Mouse (Mus musculus): ENCODE data around the gene Kcnq2. TPM values are rescaled to one million over a fixed set of nuclear protein-coding genes. Genes with fewer than 3 reads are reported as not detected.
A peak's percentile ranks its signal among the peaks of the same experiment; 100 is the strongest.

Gene Kcnq2
- total RNA-seq, 2 experiments from 2014 or later: not detected

GRCm38 (mm10) chr2:181104111-181104510, 31.0 kb downstream of the Kcnq2 start:
- no peak for DNase-seq (ENCODE audit: low spot score in 2 of 2)

DNA sequence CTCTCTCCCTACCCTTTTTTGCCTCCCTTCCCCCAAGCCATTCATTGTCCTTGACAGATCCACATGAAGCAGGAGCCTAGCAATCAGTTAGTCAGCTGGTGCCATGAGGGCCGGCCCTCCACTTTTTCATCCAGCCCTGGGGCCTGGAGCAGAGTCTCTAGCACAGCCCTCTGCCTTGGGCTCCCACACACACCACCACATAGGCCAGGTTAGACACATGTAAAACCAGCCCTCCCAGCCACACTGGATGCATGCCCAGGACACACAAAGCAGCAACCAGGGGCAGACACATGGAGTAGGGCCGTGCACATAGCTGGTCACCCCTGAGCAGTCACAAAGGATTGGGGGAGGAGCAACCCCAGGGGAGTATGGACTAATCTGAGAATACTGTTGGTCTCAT, 32.9 kb downstream of the Kcnq2 start:
- no peak for DNase-seq (ENCODE audit: low spot score in 2 of 2)

- no peak for DNase-seq (ENCODE audit: low spot score in 2 of 2)
These were observed 33.5 kb downstream of the Kcnq2 start for GRCm38 (mm10) chr2:181101626-181102025.

- no peak for DNase-seq (ENCODE audit: low spot score in 2 of 2)
These were observed 35.0 kb downstream of the Kcnq2 start for GRCm38 (mm10) chr2:181100087-181100486.

- DNase-seq (ENCODE audit: low spot score in 2 of 2): no peak
These were observed 45.0 kb downstream of the Kcnq2 start for GRCm38 (mm10) chr2:181090123-181090522.

GRCm38 (mm10) chr2:181084997-181085396, 50.1 kb downstream of the Kcnq2 start:
- DNase-seq (ENCODE audit: low spot score in 2 of 2): no peak

DNA sequence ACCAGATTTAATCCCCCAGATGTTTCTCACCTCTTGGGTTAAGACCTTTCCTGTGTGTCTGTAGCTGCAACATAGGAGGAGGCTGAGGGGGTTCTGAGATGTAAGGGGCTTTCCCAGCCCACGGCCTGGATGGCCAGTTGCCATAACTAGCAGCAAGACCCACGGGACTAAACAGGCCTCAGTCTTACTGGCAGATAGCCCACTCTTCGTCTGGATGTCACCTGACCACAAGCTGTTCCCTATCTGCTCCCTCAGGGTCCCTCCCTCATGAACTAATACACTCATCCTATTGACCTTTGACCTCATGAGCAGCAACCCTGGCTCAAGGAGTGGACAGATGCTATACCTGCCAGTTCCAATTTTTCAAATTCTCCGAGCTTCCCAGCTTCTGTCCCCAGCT, 51.2 kb downstream of the Kcnq2 start:
- DNase-seq (ENCODE audit: low spot score in 2 of 2): no peak

GRCm38 (mm10) chr2:181080886-181081285, 54.2 kb downstream of the Kcnq2 start:
- peak; percentile 34 to 42 for DNase-seq (ENCODE audit: low spot score in 2 of 2)

DNA sequence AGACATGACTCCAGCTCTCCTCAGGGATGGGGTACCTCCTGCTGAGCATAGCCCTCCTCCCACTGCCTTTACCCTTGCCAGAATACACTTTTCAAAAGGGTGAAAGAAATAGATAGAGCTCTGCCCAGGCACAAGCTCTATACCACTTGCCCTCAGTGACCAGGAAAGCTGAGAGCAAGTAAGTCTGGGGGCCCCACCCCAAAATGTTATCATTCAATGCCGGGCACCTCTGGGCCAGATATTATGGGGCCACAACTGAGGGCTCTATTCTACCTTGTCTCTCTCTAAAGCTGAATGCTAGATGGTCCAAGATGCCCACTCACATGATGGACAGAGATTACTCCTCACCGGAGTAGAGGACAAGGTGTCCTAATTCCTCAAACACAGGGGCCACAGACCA, 55.6 kb downstream of the Kcnq2 start:
- DNase-seq (ENCODE audit: low spot score in 2 of 2): no peak

GRCm38 (mm10) chr2:181078908-181079307, 56.2 kb downstream of the Kcnq2 start:
- no peak for DNase-seq (ENCODE audit: low spot score in 2 of 2)

DNA sequence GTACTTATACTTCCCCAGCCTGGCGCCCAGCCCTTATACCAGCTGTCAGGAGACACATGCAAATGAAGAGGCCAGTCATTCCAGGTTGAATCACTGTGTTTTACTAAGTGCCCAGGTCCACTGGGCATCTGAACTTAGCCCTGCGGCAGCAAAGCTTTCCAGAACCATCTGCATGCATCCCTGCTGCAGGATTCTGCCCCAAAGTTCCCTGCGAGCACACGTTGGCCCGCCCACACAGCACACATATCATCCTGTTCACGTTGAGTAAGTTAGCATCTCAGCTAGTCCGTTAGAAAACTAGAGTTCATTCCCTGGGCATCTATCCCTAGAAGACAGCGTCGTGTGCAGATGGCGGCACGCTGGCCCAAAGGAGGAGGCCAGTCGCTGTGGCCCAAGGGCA, 59.6 kb downstream of the Kcnq2 start:
- no peak for DNase-seq (ENCODE audit: low spot score in 2 of 2)

DNA sequence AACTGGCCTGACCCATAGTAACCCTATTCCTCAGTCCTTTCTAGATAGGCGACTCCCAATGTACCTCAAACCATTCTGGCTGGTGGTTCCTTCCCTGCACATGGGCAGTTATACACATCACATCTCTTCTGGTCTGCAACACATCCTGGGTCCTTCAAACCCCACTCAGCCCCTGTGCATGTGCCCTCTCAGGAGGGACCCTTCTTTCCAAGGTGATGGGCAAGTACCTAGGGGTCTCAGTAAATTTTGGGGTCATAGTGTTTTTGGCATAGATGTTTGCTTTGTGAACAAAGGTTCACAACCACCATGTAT, 62.7 kb downstream of the Kcnq2 start:
- DNase-seq (ENCODE audit: low spot score in 2 of 2): no peak

DNA sequence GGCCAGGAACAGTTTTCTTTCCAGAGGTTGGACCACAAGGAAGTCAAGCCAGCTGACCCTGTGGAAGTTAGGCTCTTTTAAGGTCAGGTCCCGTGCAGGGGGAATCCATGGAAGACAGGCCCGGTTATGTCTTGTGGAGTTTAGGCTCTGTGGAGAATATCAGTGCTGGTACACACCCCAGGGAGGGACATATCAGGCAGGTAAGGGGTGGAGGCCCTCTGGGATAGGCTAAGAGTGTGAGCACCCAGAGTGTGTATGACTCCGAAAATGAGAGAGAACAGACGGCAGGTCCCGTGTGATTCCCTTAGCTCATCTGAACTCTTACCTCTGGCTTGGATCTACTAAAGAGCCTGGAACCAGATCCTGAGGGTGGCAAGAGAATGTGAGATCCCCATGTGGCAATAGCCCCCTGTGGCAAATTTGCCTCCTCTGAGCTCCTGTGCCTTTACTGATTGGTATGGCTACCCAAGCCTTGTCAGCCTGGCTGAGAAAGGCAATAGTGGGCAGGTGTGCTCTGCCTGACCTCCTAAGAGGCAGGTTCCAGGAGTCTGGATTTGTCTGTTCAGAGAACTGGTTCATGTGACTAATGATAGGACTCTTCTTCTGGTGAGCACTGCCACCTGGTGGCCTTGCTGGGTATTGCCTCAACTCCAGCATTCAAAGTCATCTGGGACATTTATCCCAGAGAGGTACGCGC, 63.2 kb downstream of the Kcnq2 start:
- DNase-seq (ENCODE audit: low spot score in 2 of 2): peak; percentile 54 to 64

- no peak for DNase-seq (ENCODE audit: low spot score in 2 of 2)
These were observed 65.0 kb downstream of the Kcnq2 start for GRCm38 (mm10) chr2:181070136-181070535.

DNA sequence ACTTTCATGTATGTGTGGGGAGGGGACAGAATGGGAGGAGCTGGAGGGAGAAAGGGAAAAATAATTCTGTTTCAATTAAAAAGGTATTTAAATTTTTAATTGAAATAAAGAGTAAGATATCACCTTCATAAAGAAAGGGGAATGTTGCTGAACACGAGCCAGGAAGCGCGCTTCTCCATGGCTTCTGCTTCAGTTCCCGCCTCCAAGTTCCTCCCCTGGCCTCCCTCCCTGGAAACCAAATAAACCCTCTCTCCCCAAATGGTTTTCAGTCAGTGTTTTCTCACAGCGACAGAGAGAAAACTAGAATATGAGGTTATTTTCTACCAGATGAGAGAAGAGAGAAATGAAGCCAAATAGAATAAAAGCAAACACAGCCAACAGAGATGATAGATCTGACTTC, 66.6 kb downstream of the Kcnq2 start:
- no peak for DNase-seq (ENCODE audit: low spot score in 2 of 2)

GRCm38 (mm10) chr2:181065827-181066226, 69.3 kb downstream of the Kcnq2 start:
- DNase-seq (ENCODE audit: low spot score in 2 of 2): no peak

DNA sequence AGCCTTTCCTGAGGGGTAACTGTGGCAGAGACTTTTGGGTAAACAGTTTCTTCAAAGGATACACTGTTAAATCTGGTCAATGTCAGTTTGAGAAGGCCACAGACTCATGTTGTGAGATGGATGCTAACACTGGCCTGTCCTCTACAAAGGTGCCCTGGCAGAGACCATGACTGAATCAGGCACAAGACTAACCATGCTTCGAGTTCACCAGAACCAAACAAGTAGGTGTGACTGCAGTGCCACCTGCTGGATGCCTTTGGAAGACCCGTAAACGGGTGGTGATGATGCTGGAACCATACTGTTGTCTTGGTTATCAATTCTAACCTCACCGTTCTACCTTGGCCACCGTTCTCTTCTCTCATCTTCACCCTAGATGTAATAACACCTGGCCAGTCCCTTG, 75.0 kb downstream of the Kcnq2 start:
- peak; percentile 52 to 77 for DNase-seq (ENCODE audit: low spot score in 2 of 2)

DNA sequence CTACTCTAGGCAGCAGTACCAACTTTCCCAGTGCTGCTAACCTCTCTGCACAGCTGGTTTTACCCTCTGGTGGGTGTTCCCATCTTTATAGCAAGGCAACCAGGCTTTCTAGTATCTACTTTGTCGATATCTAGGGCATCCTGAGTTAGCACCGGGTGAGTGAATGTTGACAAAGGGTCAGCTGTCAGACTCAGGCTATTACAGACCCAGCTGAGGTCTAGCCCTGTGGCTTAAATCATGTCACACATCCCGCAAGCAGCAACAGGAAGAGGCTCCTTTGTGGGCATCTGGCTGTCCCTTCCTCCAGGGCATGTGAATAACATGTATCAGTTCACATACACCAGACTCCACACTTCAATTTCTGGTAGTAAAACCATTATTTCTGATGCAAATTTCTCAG, 76.9 kb downstream of the Kcnq2 start:
- no peak for DNase-seq (ENCODE audit: low spot score in 2 of 2)

DNA sequence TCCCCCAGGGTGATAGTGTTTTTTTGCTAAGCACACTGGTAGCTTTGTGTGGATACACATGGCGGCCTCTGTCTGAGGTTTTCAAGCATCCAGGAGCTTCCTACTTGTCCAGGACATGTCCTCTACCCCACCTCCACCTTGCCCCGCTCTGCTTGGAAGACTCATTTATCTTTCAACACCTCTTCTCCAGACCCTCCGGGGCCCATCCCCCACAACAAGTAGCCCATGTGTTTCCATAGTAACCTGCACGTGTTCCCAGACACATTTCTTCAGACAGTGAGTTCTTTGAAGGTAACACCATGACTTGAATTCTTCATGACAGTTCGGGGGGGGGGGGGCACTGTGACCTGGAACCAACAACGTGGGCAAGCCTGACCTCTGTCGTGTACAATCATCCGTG, 77.8 kb downstream of the Kcnq2 start:
- no peak for DNase-seq (ENCODE audit: low spot score in 2 of 2)

- DNase-seq (ENCODE audit: low spot score in 2 of 2): no peak
These were observed 82.9 kb downstream of the Kcnq2 start for GRCm38 (mm10) chr2:181052171-181052570.

- no peak for DNase-seq (ENCODE audit: low spot score in 2 of 2)
These were observed 86.1 kb downstream of the Kcnq2 start for GRCm38 (mm10) chr2:181048986-181049385.

GRCm38 (mm10) chr2:181048252-181048945, 86.7 kb downstream of the Kcnq2 start:
- no peak for DNase-seq (ENCODE audit: low spot score in 2 of 2)

DNA sequence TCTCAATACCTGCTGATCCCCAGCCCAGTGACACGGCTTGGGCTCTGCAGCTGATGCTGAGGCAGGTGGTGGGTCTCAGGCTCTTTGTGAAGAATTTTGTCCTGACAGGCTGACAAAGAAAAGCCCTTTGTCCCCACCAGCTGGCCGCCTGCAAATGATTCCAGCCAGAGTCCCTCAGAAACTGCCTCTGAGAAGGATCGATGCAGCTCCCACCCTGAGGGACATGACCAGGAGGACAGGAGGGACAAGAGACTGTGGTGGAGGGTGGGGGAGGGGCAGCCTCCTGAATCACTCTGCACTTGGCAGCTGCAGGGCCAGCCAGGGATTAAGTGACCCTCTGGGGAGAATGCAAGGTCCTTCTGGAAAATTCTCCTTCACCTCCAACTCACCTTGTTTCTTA, 91.1 kb downstream of the Kcnq2 start:
- DNase-seq (ENCODE audit: low spot score in 2 of 2): no peak

Data from gastrocnemius, postnatal 4 days (tissue).